In the genomic region with DNA sequence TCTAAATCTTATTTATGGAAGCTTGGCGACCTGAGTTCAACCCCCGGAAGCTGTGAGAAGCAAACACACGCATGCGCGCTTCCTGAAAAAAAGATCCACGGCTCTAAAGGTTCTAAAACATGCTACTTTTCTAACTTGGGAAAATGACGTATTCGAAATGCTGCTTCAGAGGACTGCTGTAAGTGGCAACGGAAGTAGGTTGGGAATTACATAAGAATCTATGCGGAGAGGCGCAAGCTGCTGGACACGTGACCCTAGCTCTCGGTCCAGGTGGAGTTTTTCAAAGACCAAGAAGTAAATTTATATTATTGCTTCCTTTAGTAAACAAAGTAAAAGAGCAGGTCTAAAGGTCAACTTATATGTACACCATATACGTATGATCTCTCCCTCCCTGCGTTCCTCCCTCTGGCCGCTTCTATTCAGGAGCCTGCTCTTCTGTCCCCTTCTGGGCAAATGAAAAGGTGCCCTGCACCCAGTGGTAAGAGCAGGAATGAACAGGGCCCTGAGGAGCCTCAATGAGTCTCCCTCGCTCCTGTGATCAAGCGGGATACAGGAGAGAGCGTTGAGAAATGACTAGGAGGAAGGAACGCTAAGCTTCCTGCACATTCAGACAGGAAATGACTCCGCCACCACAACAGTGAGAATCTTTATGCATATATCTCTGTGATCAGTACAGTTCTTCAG, we compare ENCODE assay signal across 11 mouse cellular contexts.
DNase-seq lines count a peak whose midpoint lies in the region; ATAC-seq lines count a peak whose summit lies in the region.
"Had no signal": no experiment of that assay in that cellular context is flagged by ENCODE, and none has a peak within 500 bp of the region (broad histone marks: within the 10 kb centered on the region; RNA-seq: fewer than 3 reads in every experiment).

No protein-coding gene starts in this region.

- H3K4me1 ChIP-seq in stomach, embryonic 16.5 days (ENCODE audit: control insufficient read depth, insufficient read depth, low read length): no peaks in the 10 kb centered on the region
- H3K4me1 ChIP-seq in hindbrain, embryonic 12.5 days: no peaks in the 10 kb centered on the region
- no peaks in the 10 kb centered on the region for H3K4me1 ChIP-seq in midbrain, embryonic 14.5 days (ENCODE audit: control insufficient read depth, insufficient read depth, low read length)
- H3K4me1 ChIP-seq: hindbrain, embryonic 13.5 days had no signal

- peak overlapping the region; percentile 28; the same call in 1 of the 2 replicates for H3K9ac ChIP-seq in stomach, embryonic 16.5 days (ENCODE audit: low read length)
- H3K9ac ChIP-seq in hindbrain, embryonic 12.5 days: no peak overlapping the region
- no peak overlapping the region for H3K9ac ChIP-seq in midbrain, embryonic 14.5 days (replicated peaks; ENCODE audit: low read length)
- H3K9ac ChIP-seq: hindbrain, embryonic 13.5 days; limb, embryonic 13.5 days had no signal

- peak; percentile 92 for ATAC-seq in inflammation-experienced regulatory T-cells, adult 6 months
- ATAC-seq in stomach, embryonic 16.5 days (ENCODE audit: insufficient read depth, low FRiP score): peak; percentile 62; the same call in 1 of the 2 replicates
- ATAC-seq in hindbrain, embryonic 12.5 days (ENCODE audit: low FRiP score): no peak
- ATAC-seq in midbrain, embryonic 14.5 days (ENCODE audit: low FRiP score, low TSS enrichment): no peak
- ATAC-seq: Patski had no signal

- peak overlapping the region; percentile 55 for H3K4me2 ChIP-seq in stomach, embryonic 16.5 days (ENCODE audit: low read depth, low read length)
- no peak overlapping the region for H3K4me2 ChIP-seq in hindbrain, embryonic 12.5 days (replicated peaks)
- no peak overlapping the region for H3K4me2 ChIP-seq in midbrain, embryonic 14.5 days (ENCODE audit: low read length)
- H3K4me2 ChIP-seq: hindbrain, embryonic 13.5 days; limb, embryonic 13.5 days had no signal

- DNase-seq in left cerebral cortex, postnatal 36 days (ENCODE audit: low spot score in 2 of 2): peak; percentile 33 to 42
- no peak for DNase-seq in left cerebral cortex, postnatal 10 days (ENCODE audit: extremely low spot score in 1 of 2, low spot score in 2 of 2)
- peak; percentile 59 for DNase-seq in T-cell, adult 2 months (ENCODE audit: low spot score)
- DNase-seq in midbrain, embryonic 14.5 days: no peak
- no peak for DNase-seq in frontal cortex, postnatal 14 days (ENCODE audit: low spot score in 2 of 2)

- intact Hi-C loops in left cerebral cortex, postnatal 36 days (cut with DNase I): no loop called here
- intact Hi-C loops in left cerebral cortex, postnatal 10 days (cut with DNase I): no loop called here

- H3K9me3 ChIP-seq in stomach, embryonic 16.5 days (replicated peaks; ENCODE audit: control insufficient read depth, low read length): no peaks in the 10 kb centered on the region
- H3K9me3 ChIP-seq in hindbrain, embryonic 12.5 days (replicated peaks): no peaks in the 10 kb centered on the region
- H3K9me3 ChIP-seq in midbrain, embryonic 14.5 days (ENCODE audit: control insufficient read depth, low read length): no peaks in the 10 kb centered on the region
- H3K9me3 ChIP-seq: hindbrain, embryonic 13.5 days; limb, embryonic 13.5 days had no signal

- no peaks in the 10 kb centered on the region for H3K27me3 ChIP-seq in stomach, embryonic 16.5 days (ENCODE audit: control insufficient read depth, insufficient read depth, low read length)
- peaks cover 3% of the 10 kb centered on the region; the same call in 1 of the 2 replicates for H3K27me3 ChIP-seq in hindbrain, embryonic 12.5 days
- no peaks in the 10 kb centered on the region for H3K27me3 ChIP-seq in midbrain, embryonic 14.5 days (ENCODE audit: control insufficient read depth, insufficient read depth, low read length)
- H3K27me3 ChIP-seq: hindbrain, embryonic 13.5 days; Patski had no signal

- peak overlapping the region; percentile 35; the same call in 1 of the 2 replicates for H3K27ac ChIP-seq in stomach, embryonic 16.5 days (ENCODE audit: low read length)
- no peak overlapping the region for H3K27ac ChIP-seq in hindbrain, embryonic 12.5 days
- no peak overlapping the region for H3K27ac ChIP-seq in midbrain, embryonic 14.5 days (replicated peaks; ENCODE audit: low read depth, low read length)
- H3K27ac ChIP-seq: hindbrain, embryonic 13.5 days; limb, embryonic 13.5 days had no signal

- 39% methylated on average over 21 of the region's 21 CpGs for WGBS in stomach, embryonic 16.5 days
- 91% methylated on average over 21 of the region's 21 CpGs for WGBS in hindbrain, embryonic 12.5 days
- 95% methylated on average over 21 of the region's 21 CpGs for WGBS in midbrain, embryonic 14.5 days

- peak overlapping the region; percentile 22 for H3K4me3 ChIP-seq in stomach, embryonic 16.5 days (replicated peaks; ENCODE audit: low read length)
- no peak overlapping the region for H3K4me3 ChIP-seq in hindbrain, embryonic 12.5 days
- no peak overlapping the region for H3K4me3 ChIP-seq in midbrain, embryonic 14.5 days (replicated peaks; ENCODE audit: low read depth, low read length)
- H3K4me3 ChIP-seq: hindbrain, embryonic 13.5 days; limb, embryonic 13.5 days had no signal

- H3K36me3 ChIP-seq in stomach, embryonic 16.5 days (ENCODE audit: control insufficient read depth, insufficient read depth, low read length): no peaks in the 10 kb centered on the region
- H3K36me3 ChIP-seq in hindbrain, embryonic 12.5 days: peaks cover 11% of the 10 kb centered on the region; the same call in 1 of the 2 replicates
- H3K36me3 ChIP-seq in midbrain, embryonic 14.5 days (ENCODE audit: control insufficient read depth, insufficient read depth, low read length): peaks cover 32% of the 10 kb centered on the region
- H3K36me3 ChIP-seq: limb, embryonic 13.5 days had no signal

Comparison
In these comparisons a context has a peak if more than half of its experiments do, and no peak if none do; other contexts are left out.
1. DNase-seq: peak in left cerebral cortex, postnatal 36 days (2 of 2) and T-cell, adult 2 months (single experiment); none in left cerebral cortex, postnatal 10 days (0 of 2), midbrain, embryonic 14.5 days (single experiment) and frontal cortex, postnatal 14 days (0 of 2).
2. ATAC-seq: peak in inflammation-experienced regulatory T-cells, adult 6 months (single experiment) and stomach, embryonic 16.5 days (single experiment); none in hindbrain, embryonic 12.5 days (single experiment) and midbrain, embryonic 14.5 days (single experiment).